Mouse (Mus musculus): ENCODE results near the gene Samd4b. TPM values are rescaled to one million over a fixed set of nuclear protein-coding genes. Genes with fewer than 3 reads are reported as not detected.
"Not testable (repeated sequence)": the region's sequence is repeated elsewhere in the genome, so short reads cannot be mapped to it uniquely, and the experiment has no call there.

The Samd4b gene
- polyA plus RNA-seq, 1 experiment, result 54.1 TPM

DNA sequence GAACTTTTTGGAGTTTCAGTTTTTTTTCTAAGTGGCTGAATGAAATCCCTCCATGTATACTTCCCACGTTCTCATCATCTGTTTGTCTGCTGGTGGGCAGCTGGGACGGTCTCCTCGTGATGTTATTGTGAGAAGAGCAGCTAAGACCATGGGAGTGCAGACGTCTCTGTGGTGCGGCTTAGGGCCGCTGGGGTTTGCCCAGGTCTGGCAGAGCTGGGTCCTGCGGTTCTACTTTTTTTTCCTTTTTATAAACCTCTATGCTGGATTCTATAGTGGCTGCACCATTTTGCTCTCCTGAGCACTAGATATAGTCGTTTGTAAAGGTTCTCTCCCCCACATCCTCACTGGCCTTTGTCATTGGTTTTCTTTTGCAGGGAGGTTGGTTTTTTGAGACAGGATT, 86.5 kb downstream of the Samd4b start:
- Histone ChIP-seq H3K4me3 (replicated peaks; ENCODE audit: insufficient read depth, low read depth, low read length) (no peak overlapping the region), H3K4me1 (ENCODE audit: control insufficient read depth, insufficient read depth, low read length) (no peaks in the 10 kb centered on the region), H3K27ac (ENCODE audit: insufficient read depth, low read length) (no peak overlapping the region), H3K27me3 (ENCODE audit: control insufficient read depth, insufficient read depth, low read length) (no peaks in the 10 kb centered on the region)
- WGBS, result 64% methylated on average over 8 of the region's 8 CpGs
- no peak for TF ChIP-seq CTCF (IDR thresholded peaks at IDR 0.05; ENCODE audit: borderline replicate concordance, insufficient read depth, low read depth, low read length)
- no peak for DNase-seq

GRCm38 (mm10) chr7:28510405-28510974, 87.5 kb downstream of the Samd4b start, which contains the start of gene Ifnl2:
Gene Ifnl2 (minus strand): TSS chr7:28510455.
- H3K27ac ChIP-seq (ENCODE audit: insufficient read depth, low read length); H3K27me3 ChIP-seq (ENCODE audit: control insufficient read depth, insufficient read depth, low read length); H3K4me3 ChIP-seq (replicated peaks; ENCODE audit: insufficient read depth, low read depth, low read length); H3K4me1 ChIP-seq (ENCODE audit: control insufficient read depth, insufficient read depth, low read length): not testable (repeated sequence)
- DNase-seq, result peak in 1 of 2 experiments; percentile 4
- 38% methylated on average over 8 of the region's 8 CpGs for WGBS

DNA sequence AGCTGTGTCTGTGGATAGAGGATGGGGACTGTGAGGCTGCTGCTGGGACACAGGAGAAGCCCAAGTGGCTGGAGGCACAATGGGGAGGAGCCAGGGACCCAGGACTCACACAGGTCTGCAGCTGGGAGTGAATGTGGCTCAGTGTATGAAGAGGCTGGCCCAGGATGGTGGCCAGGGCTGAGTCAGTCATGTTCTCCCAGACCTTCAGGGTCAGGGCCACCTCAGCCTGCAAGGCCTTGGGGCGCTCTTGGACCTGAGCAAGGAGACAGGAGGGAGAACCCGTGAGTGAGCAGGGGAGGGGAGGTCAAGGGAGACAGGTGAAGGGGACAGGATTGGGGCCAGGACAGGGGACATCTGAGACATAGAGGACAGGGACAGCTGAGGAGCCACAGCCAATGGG, 88.8 kb downstream of the Samd4b start:
- not testable (repeated sequence) for H3K4me3 ChIP-seq (replicated peaks; ENCODE audit: insufficient read depth, low read depth, low read length); H3K27me3 ChIP-seq (ENCODE audit: control insufficient read depth, insufficient read depth, low read length); DNase-seq; H3K27ac ChIP-seq (ENCODE audit: insufficient read depth, low read length); H3K4me1 ChIP-seq (ENCODE audit: control insufficient read depth, insufficient read depth, low read length)
- 93% methylated on average over 2 of the region's 2 CpGs for WGBS

GRCm38 (mm10) chr7:28505585-28505984, 92.4 kb downstream of the Samd4b start:
- WGBS, result 12% methylated on average over 5 of the region's 5 CpGs
- no peaks in the 10 kb centered on the region for H3K4me1 ChIP-seq (ENCODE audit: control insufficient read depth, insufficient read depth, low read length)
- H3K27ac ChIP-seq (ENCODE audit: insufficient read depth, low read length), result no peak overlapping the region
- DNase-seq, result no peak
- TF ChIP-seq POLR2A (IDR thresholded peaks at IDR 0.05; ENCODE audit: borderline replicate concordance, insufficient read depth, low read length) (no peak), CTCF (IDR thresholded peaks at IDR 0.05; ENCODE audit: borderline replicate concordance, insufficient read depth, low read depth, low read length) (no peak)
- H3K27me3 ChIP-seq (ENCODE audit: control insufficient read depth, insufficient read depth, low read length), result no peaks in the 10 kb centered on the region
- H3K4me3 ChIP-seq (replicated peaks; ENCODE audit: insufficient read depth, low read depth, low read length), result no peak overlapping the region

- no peaks in the 10 kb centered on the region; the same call in 1 of the 2 replicates for H3K4me1 ChIP-seq (ENCODE audit: control insufficient read depth, insufficient read depth, low read length)
- no peak overlapping the region for H3K4me3 ChIP-seq (replicated peaks; ENCODE audit: insufficient read depth, low read depth, low read length)
- H3K27ac ChIP-seq (ENCODE audit: insufficient read depth, low read length), result no peak overlapping the region
- WGBS, result 74% methylated on average over 11 of the region's 11 CpGs
- TF ChIP-seq CTCF (IDR thresholded peaks at IDR 0.05; ENCODE audit: borderline replicate concordance, insufficient read depth, low read depth, low read length) (no peak), POLR2A (IDR thresholded peaks at IDR 0.05; ENCODE audit: borderline replicate concordance, insufficient read depth, low read length) (no peak)
- DNase-seq, result no peak
- no peaks in the 10 kb centered on the region for H3K27me3 ChIP-seq (ENCODE audit: control insufficient read depth, insufficient read depth, low read length)
These were observed 102.5 kb downstream of the Samd4b start for GRCm38 (mm10) chr7:28495426-28495825.

DNA sequence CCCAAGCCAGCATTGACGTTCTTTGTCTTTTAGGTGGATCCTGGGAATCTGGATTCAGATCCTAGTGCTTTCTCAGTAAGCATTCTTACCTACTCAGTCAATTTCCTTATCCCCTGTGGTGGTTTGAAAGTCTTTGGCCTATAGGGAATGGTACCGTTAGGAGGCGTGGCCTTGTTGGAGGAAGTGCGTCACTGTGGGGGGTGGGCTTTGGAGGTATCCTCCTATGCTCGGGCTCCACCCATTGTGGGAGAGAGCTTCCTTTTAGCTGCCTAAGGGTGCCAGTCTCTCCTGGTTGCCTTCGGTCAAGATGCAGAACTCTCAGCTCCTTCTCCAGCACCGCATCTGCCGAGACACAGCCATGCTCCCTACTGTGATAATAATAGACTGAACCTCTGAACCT, 105.6 kb downstream of the Samd4b start:
- no peaks in the 10 kb centered on the region for H3K27me3 ChIP-seq (ENCODE audit: control insufficient read depth, insufficient read depth, low read length)
- TF ChIP-seq POLR2A (IDR thresholded peaks at IDR 0.05; ENCODE audit: borderline replicate concordance, insufficient read depth, low read length) (no peak), CTCF (IDR thresholded peaks at IDR 0.05; ENCODE audit: borderline replicate concordance, insufficient read depth, low read depth, low read length) (no peak)
- H3K4me1 ChIP-seq (ENCODE audit: control insufficient read depth, insufficient read depth, low read length), result no peaks in the 10 kb centered on the region; the same call in 1 of the 2 replicates
- 91% methylated on average over 8 of the region's 8 CpGs for WGBS
- H3K4me3 ChIP-seq (replicated peaks; ENCODE audit: insufficient read depth, low read depth, low read length), result no peak overlapping the region
- H3K27ac ChIP-seq (ENCODE audit: insufficient read depth, low read length), result no peak overlapping the region
- no peak for DNase-seq

DNA sequence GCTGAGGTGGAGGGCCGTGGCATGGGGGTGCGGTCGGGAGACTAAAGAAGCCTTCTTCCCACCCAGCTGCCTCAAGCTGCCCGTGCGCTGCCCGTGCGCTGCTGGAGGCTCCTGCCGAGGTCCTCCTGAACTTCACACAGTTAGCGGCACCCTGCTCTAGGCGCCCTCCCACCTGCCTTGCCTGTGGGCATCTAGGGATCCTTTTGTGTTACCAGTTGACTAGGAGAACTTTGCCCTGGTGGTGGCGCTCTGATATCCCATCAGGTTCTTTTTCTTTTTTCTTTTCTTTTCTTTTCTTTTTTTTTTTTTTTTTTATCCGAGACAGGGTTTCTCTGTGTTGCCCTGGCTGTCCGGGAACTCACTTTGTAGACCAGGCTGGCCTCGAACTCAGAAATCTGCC, 107.0 kb downstream of the Samd4b start:
- WGBS, result 32% methylated on average over 14 of the region's 14 CpGs
- TF ChIP-seq CTCF (IDR thresholded peaks at IDR 0.05; ENCODE audit: borderline replicate concordance, insufficient read depth, low read depth, low read length), result no peak
- TF ChIP-seq POLR2A (IDR thresholded peaks at IDR 0.05; ENCODE audit: borderline replicate concordance, insufficient read depth, low read length), result no peak
- Histone ChIP-seq H3K27ac (ENCODE audit: insufficient read depth, low read length) (no peak overlapping the region), H3K27me3 (ENCODE audit: control insufficient read depth, insufficient read depth, low read length) (no peaks in the 10 kb centered on the region), H3K4me3 (replicated peaks; ENCODE audit: insufficient read depth, low read depth, low read length) (peak overlapping the region; percentile 28), H3K4me1 (ENCODE audit: control insufficient read depth, insufficient read depth, low read length) (no peaks in the 10 kb centered on the region; the same call in 1 of the 2 replicates)
- DNase-seq, result no peak

GRCm38 (mm10) chr7:28490410-28490809, 107.5 kb downstream of the Samd4b start:
- H3K4me3 ChIP-seq (replicated peaks; ENCODE audit: insufficient read depth, low read depth, low read length), result peak overlapping the region; percentile 28
- WGBS, result 2% methylated on average over 10 of the region's 10 CpGs
- H3K27me3 ChIP-seq (ENCODE audit: control insufficient read depth, insufficient read depth, low read length), result no peaks in the 10 kb centered on the region
- TF ChIP-seq CTCF (IDR thresholded peaks at IDR 0.05; ENCODE audit: borderline replicate concordance, insufficient read depth, low read depth, low read length) (peak; percentile 82), POLR2A (IDR thresholded peaks at IDR 0.05; ENCODE audit: borderline replicate concordance, insufficient read depth, low read length) (no peak)
- no peaks in the 10 kb centered on the region; the same call in 1 of the 2 replicates for H3K4me1 ChIP-seq (ENCODE audit: control insufficient read depth, insufficient read depth, low read length)
- peak; percentile 80 to 81 for DNase-seq
- H3K27ac ChIP-seq (ENCODE audit: insufficient read depth, low read length), result no peak overlapping the region
